Mouse (Mus musculus): ENCODE data around the gene Rptor. TPM values are rescaled to one million over a fixed set of nuclear protein-coding genes. Genes with fewer than 3 reads are reported as not detected.

The Rptor gene
- polyA plus RNA-seq, 1 experiment from 2014 or later, result 3.9 TPM

DNA sequence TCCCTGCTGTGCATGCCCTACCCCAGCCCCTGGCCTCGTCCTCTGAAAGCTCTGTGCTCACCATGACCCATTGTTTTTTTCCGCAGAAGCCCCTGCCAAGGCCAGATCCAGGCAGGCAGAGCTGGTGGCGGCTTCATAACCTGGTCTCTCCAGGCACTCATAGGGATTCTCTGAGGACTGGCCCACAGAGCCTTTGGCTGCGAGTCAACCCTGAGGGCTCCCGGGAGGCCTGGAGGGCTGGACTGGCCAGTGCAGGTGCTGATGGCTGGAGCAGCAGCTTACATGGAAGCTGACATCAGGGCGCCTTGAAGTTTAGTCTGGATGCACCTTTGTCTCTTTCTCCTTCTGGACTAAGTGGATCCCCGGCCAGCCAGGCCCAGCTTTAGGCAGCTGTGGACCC is 315.8 kb downstream of the Rptor start:
- Histone ChIP-seq H3K4me2 (ENCODE audit: low read depth, low read length) (no peak overlapping the region), H3K36me3 (ENCODE audit: control insufficient read depth, insufficient read depth) (peaks cover 19% of the 10 kb centered on the region), H3K27ac (ENCODE audit: low read length) (no peak overlapping the region), H3K9me3 (replicated peaks; ENCODE audit: control insufficient read depth, low read length) (no peaks in the 10 kb centered on the region), H3K4me3 (ENCODE audit: low read depth, low read length) (no peak overlapping the region), H3K9ac (ENCODE audit: low read depth, low read length) (no peak overlapping the region), H3K27me3 (ENCODE audit: control insufficient read depth, insufficient read depth, low read depth, low read length) (no peaks in the 10 kb centered on the region), H3K4me1 (ENCODE audit: control insufficient read depth, low read depth, low read length) (peaks cover 13% of the 10 kb centered on the region)
- no peak for ATAC-seq (ENCODE audit: low read depth)
- 79% methylated on average over 7 of the region's 7 CpGs for WGBS (ENCODE audit: insufficient replicate concordance)

DNA sequence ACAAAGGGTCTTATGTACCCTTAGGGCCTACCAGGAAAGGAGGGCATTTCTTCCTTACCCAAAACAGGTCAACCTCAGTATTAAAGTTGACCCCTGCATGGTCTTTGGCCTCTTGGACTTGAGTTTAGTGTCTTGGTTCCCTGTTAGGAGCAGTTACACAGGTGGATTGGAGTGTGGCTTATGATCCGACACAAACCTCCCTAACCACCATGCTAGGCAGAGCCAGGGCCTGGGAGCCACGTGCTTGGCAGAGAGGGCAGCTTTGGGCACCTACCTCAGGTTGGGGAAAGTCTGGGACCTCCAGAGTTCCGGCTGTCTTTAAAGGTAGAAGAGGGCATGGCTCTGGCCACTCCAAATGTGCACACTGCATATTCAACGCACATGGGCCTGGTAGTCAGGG is 316.7 kb downstream of the Rptor start:
- Histone ChIP-seq H3K27me3 (ENCODE audit: control insufficient read depth, insufficient read depth, low read depth, low read length) (no peaks in the 10 kb centered on the region), H3K4me1 (ENCODE audit: control insufficient read depth, low read depth, low read length) (peaks cover 10% of the 10 kb centered on the region), H3K9ac (ENCODE audit: low read depth, low read length) (no peak overlapping the region), H3K4me2 (ENCODE audit: low read depth, low read length) (no peak overlapping the region), H3K4me3 (ENCODE audit: low read depth, low read length) (no peak overlapping the region), H3K9me3 (replicated peaks; ENCODE audit: control insufficient read depth, low read length) (no peaks in the 10 kb centered on the region), H3K36me3 (ENCODE audit: control insufficient read depth, insufficient read depth) (peaks cover 19% of the 10 kb centered on the region), H3K27ac (ENCODE audit: low read length) (no peak overlapping the region)
- WGBS (ENCODE audit: insufficient replicate concordance), result 83% methylated on average over 4 of the region's 4 CpGs
- ATAC-seq (ENCODE audit: low read depth), result no peak

DNA sequence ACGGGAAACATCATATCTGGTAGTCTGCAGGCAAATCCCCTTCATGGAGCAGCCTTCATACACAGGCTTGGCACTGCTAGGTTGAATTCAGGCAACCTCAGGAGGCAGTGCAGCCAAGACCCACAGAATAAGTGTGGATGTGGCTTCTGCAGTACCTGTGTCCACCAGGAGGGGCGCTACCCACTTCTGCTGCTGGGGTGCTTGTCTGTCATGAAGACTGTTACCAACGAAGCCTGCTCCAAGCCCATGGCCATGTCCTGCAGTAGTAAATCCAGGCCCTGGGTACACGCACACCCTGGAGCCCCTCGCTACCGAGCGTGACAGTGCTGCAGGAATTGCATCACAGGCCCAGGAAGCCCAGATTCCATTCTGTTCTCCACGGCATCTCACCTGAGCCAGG is 317.2 kb downstream of the Rptor start:
- WGBS (ENCODE audit: insufficient replicate concordance), result 59% methylated on average over 8 of the region's 8 CpGs
- Histone ChIP-seq H3K36me3 (ENCODE audit: control insufficient read depth, insufficient read depth) (peaks cover 19% of the 10 kb centered on the region), H3K4me1 (ENCODE audit: control insufficient read depth, low read depth, low read length) (peaks cover 5% of the 10 kb centered on the region), H3K9ac (ENCODE audit: low read depth, low read length) (no peak overlapping the region), H3K4me2 (ENCODE audit: low read depth, low read length) (no peak overlapping the region), H3K27ac (ENCODE audit: low read length) (no peak overlapping the region), H3K27me3 (ENCODE audit: control insufficient read depth, insufficient read depth, low read depth, low read length) (no peaks in the 10 kb centered on the region), H3K4me3 (ENCODE audit: low read depth, low read length) (no peak overlapping the region), H3K9me3 (replicated peaks; ENCODE audit: control insufficient read depth, low read length) (no peaks in the 10 kb centered on the region)
- no peak for ATAC-seq (ENCODE audit: low read depth)

DNA sequence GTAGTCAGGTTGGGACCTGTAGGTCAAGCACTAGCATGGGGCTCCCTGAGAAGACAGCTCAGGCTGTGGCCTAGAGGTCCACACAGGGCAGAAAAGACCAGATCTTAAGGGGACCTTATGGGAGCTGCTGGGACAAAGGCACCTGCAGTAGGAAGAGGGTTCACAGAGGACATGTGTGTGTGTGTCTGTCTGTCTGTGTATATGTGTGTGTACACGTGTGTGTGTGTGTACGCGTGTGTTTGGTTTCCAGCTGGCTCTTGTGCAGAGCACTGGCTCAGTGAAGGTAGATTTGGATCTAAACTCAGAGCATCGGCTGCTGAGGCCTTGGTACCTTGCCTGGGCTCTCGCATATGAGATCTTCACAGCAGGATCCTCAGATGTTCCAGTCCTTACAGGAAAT is 318.0 kb downstream of the Rptor start:
- Histone ChIP-seq H3K27me3 (ENCODE audit: control insufficient read depth, insufficient read depth, low read depth, low read length) (no peaks in the 10 kb centered on the region), H3K4me3 (ENCODE audit: low read depth, low read length) (no peak overlapping the region), H3K4me2 (ENCODE audit: low read depth, low read length) (no peak overlapping the region), H3K4me1 (ENCODE audit: control insufficient read depth, low read depth, low read length) (no peaks in the 10 kb centered on the region), H3K9ac (ENCODE audit: low read depth, low read length) (no peak overlapping the region), H3K27ac (ENCODE audit: low read length) (no peak overlapping the region), H3K36me3 (ENCODE audit: control insufficient read depth, insufficient read depth) (peaks cover 19% of the 10 kb centered on the region), H3K9me3 (replicated peaks; ENCODE audit: control insufficient read depth, low read length) (no peaks in the 10 kb centered on the region)
- ATAC-seq (ENCODE audit: low read depth), result no peak
- WGBS (ENCODE audit: insufficient replicate concordance), result 76% methylated on average over 5 of the region's 5 CpGs

DNA sequence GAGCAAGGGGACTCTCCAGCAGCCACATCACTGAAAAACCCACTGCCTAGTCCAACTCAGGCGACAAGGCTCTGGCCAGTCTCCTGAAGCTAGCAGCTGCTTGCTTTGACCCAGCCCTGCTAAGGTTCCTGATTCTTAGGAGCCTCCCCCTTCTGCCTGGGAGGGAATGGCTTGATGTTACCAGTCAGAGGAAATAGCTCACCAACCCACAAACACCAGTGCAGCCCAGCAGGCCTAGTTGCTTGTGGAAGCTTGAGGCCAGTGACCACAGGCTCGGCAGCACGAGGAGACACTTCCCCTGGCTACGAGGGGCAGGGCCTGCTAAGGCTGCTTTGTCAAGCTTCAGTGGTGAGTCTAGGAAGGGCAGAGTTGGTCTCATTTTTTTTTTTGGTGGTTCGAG is 322.5 kb downstream of the Rptor start:
- H3K27ac ChIP-seq (ENCODE audit: low read length), result peak overlapping the region; percentile 37; the same call in 1 of the 2 replicates
- H3K36me3 ChIP-seq (ENCODE audit: control insufficient read depth, insufficient read depth), result no peaks in the 10 kb centered on the region
- no peak overlapping the region for H3K4me2 ChIP-seq (ENCODE audit: low read depth, low read length)
- no peaks in the 10 kb centered on the region for H3K27me3 ChIP-seq (ENCODE audit: control insufficient read depth, insufficient read depth, low read depth, low read length)
- H3K9me3 ChIP-seq (replicated peaks; ENCODE audit: control insufficient read depth, low read length), result no peaks in the 10 kb centered on the region
- 37% methylated on average over 5 of the region's 5 CpGs for WGBS (ENCODE audit: insufficient replicate concordance)
- no peak overlapping the region for H3K9ac ChIP-seq (ENCODE audit: low read depth, low read length)
- peak; percentile 46; the same call in 1 of the 2 replicates for ATAC-seq (ENCODE audit: low read depth)
- no peak overlapping the region for H3K4me3 ChIP-seq (ENCODE audit: low read depth, low read length)
- no peaks in the 10 kb centered on the region for H3K4me1 ChIP-seq (ENCODE audit: control insufficient read depth, low read depth, low read length)

DNA sequence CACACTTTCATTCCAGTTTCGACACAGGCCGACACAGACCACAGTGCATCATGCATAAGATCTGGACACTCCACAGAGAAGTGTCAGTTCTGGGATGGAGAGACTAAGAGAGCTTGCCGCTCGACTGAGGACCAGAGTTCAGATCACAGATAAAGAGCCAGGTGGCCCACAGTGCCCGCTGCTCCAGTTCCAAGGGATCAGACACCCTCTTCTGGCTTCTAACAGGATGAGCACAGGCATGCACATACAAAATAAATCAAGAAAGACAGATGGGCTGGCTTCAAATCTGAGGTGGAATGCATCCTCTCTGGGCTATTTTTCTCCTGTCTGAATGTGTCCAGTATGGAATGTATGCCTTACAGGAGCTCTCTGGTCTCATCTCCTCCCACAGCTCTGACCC is 324.1 kb downstream of the Rptor start:
- no peak for ATAC-seq (ENCODE audit: low read depth)
- no peaks in the 10 kb centered on the region for H3K36me3 ChIP-seq (ENCODE audit: control insufficient read depth, insufficient read depth)
- WGBS (ENCODE audit: insufficient replicate concordance), result 58% methylated on average over 5 of the region's 5 CpGs

DNA sequence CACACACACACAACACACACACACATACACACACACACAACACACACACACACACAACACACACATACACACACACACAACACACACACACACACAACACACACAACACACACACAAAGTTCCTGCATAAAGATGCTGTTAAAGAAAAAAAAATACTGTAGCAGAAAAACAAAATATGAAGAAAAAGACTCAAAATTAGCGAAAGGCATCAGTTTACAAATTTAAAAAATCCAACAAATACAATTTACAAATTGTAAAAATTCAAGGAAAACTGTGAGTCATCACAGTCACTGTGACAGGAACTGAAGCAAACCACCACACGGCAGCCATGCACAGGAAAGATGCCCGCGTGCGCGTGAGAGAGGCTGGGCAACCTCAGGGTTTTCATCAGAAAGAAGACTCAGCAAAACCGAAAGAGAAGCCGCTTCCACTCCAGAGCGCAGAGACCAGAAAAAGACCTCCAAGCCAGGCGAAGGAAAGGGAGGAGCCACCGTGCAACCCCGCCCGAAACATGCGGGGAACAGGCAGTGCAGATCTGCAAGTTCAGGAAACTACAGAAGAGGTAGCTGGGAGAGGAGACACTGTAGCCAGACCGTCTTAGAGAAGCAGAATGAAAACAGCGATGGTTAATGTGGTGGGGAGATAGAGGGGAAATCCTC is 325.4 kb downstream of the Rptor start:
- Histone ChIP-seq H3K4me3 (ENCODE audit: low read depth, low read length) (peak overlapping the region; percentile 22; the same call in 1 of the 2 replicates), H3K4me2 (ENCODE audit: low read depth, low read length) (peak overlapping the region; percentile 46), H3K36me3 (ENCODE audit: control insufficient read depth, insufficient read depth) (no peaks in the 10 kb centered on the region), H3K27ac (ENCODE audit: low read length) (0 out of 2 replicates have a peak overlapping the region, but pooled peaks have one; percentile 24), H3K27me3 (ENCODE audit: control insufficient read depth, insufficient read depth, low read depth, low read length) (0 out of 2 replicates have a peak, but pooled peaks cover 2% of the 10 kb centered on the region), H3K9ac (ENCODE audit: low read depth, low read length) (no peak overlapping the region), H3K4me1 (ENCODE audit: control insufficient read depth, low read depth, low read length) (no peaks in the 10 kb centered on the region), H3K9me3 (replicated peaks; ENCODE audit: control insufficient read depth, low read length) (no peaks in the 10 kb centered on the region)
- WGBS (ENCODE audit: insufficient replicate concordance), result 15% methylated on average over 16 of the region's 16 CpGs
- ATAC-seq (ENCODE audit: low read depth), result 0 out of 2 replicates have a peak, but pooled peaks have one; percentile 24

More for the DNA sequence above, 324.1 kb downstream of the Rptor start:
- Histone ChIP-seq H3K27me3 (ENCODE audit: control insufficient read depth, insufficient read depth, low read depth, low read length) (no peaks in the 10 kb centered on the region), H3K9me3 (replicated peaks; ENCODE audit: control insufficient read depth, low read length) (no peaks in the 10 kb centered on the region), H3K9ac (ENCODE audit: low read depth, low read length) (no peak overlapping the region), H3K4me1 (ENCODE audit: control insufficient read depth, low read depth, low read length) (no peaks in the 10 kb centered on the region), H3K27ac (ENCODE audit: low read length) (no peak overlapping the region), H3K4me3 (ENCODE audit: low read depth, low read length) (no peak overlapping the region), H3K4me2 (ENCODE audit: low read depth, low read length) (no peak overlapping the region)

DNA sequence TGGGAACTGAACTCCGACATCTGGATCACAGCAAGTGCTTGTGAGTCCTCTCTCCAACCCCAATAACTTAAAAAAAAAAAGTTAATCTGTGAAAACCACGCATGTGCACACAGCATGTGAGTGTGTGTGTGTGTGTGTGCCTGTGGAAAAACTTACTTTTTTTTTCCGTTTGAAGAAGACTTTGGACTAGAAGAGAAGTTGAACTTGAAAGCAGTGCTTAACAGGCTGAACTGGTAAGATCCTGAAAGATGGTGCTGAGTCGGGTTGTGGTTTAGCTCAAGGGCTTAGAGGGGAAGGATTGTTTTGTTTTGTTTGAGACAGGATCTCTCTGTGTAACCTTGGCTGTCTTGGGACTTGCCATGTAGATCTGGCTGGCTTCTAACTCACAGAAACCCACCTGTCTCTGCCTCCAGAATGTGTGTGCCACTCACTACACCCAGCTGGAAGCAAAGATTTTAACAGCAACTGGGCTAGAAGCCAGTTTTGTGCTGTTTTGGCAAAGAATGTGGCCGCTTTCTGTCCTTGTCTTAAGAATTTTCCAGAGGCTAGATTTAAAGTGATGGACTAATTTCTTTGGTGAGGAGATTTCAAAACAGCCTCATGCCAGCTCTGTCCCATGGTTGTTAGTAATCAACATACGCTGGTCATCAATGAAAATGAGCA is 327.0 kb downstream of the Rptor start:
- no peak for ATAC-seq (ENCODE audit: low read depth)
- WGBS (ENCODE audit: insufficient replicate concordance), result 50% methylated on average over 6 of the region's 6 CpGs
- Histone ChIP-seq H3K4me3 (ENCODE audit: low read depth, low read length) (no peak overlapping the region), H3K27ac (ENCODE audit: low read length) (no peak overlapping the region), H3K9me3 (replicated peaks; ENCODE audit: control insufficient read depth, low read length) (no peaks in the 10 kb centered on the region), H3K27me3 (ENCODE audit: control insufficient read depth, insufficient read depth, low read depth, low read length) (0 out of 2 replicates have a peak, but pooled peaks cover 2% of the 10 kb centered on the region), H3K4me1 (ENCODE audit: control insufficient read depth, low read depth, low read length) (no peaks in the 10 kb centered on the region), H3K36me3 (ENCODE audit: control insufficient read depth, insufficient read depth) (no peaks in the 10 kb centered on the region), H3K4me2 (ENCODE audit: low read depth, low read length) (no peak overlapping the region), H3K9ac (ENCODE audit: low read depth, low read length) (no peak overlapping the region)

DNA sequence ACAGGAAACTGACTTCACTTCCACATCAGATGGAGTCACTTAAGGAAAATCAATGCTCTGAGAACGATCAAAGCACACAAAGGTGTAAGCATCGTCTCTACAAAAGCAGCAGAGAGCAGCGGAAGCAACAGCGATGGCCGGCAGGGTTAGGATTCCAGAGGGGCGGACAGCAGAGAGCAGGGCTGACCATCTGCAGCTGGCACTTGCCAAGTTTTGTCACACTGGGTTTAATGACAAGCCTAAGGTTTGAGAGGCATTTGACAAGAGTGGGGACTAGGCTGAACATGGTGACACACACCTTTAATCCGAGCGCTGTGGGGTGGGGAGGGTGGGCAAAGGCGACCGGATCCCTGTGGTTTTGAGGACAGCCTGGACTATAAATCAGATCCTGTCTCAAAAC is 329.1 kb downstream of the Rptor start:
- Histone ChIP-seq H3K27ac (ENCODE audit: low read length) (no peak overlapping the region), H3K36me3 (ENCODE audit: control insufficient read depth, insufficient read depth) (no peaks in the 10 kb centered on the region), H3K4me3 (ENCODE audit: low read depth, low read length) (no peak overlapping the region), H3K9me3 (replicated peaks; ENCODE audit: control insufficient read depth, low read length) (no peaks in the 10 kb centered on the region), H3K27me3 (ENCODE audit: control insufficient read depth, insufficient read depth, low read depth, low read length) (0 out of 2 replicates have a peak, but pooled peaks cover 2% of the 10 kb centered on the region), H3K9ac (ENCODE audit: low read depth, low read length) (no peak overlapping the region), H3K4me1 (ENCODE audit: control insufficient read depth, low read depth, low read length) (peaks cover 6% of the 10 kb centered on the region; the same call in 1 of the 2 replicates), H3K4me2 (ENCODE audit: low read depth, low read length) (no peak overlapping the region)
- 42% methylated on average over 10 of the region's 10 CpGs for WGBS (ENCODE audit: insufficient replicate concordance)
- ATAC-seq (ENCODE audit: low read depth), result no peak

All from liver, embryonic 16.5 days (tissue).